Mouse (Mus musculus) A20 (cell line): ENCODE measurements around the gene Ttc28.

Source experiments
- DNase-seq: peaks from one replicate; pipeline ENCODE4 v3.0.0-alpha.2; 2011; ENCODE audit warnings: low read depth, low spot score

Ttc28 gene

DNA sequence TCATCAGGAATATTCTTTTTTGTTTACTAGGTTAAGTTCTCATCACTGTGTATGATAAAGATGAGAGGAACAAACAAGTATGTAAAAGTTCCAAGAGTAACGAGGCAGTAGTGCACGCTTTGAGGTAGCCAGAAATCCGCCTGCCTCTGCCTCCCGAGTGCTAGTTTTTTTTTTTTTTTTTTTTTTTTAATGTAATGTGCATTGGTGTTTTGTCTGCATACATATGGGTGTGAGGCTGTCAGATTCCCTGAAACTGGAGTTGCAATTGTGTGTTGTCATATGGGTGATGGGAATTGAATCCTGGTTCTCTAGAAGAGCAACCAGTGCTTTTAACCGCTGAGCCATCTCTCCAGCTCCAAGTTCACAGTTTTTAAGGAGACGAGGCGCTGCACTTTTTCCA lies 561 bp upstream of the Ttc28 start:
- no peak for DNase-seq

DNA sequence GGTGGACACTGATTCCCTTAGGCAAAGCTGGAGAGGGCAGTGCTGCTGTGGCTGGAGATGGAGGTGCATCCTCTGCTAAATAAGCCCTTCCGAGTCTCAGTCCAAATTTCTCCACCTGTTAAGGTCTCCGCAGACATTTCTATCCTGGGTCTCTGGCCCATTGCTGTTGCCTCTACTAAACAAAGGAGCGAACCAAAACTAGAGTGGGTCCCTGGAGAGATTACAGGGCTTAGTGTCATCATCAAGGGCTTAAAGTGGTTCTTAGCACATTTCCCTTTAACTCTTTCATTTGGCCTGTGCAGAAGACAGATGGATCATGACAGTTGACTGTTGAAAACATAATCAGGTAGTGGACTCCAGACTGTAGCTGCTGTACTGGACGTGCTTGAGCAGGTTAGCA lies 9.0 kb downstream of the Ttc28 start:
- DNase-seq: no peak

DNA sequence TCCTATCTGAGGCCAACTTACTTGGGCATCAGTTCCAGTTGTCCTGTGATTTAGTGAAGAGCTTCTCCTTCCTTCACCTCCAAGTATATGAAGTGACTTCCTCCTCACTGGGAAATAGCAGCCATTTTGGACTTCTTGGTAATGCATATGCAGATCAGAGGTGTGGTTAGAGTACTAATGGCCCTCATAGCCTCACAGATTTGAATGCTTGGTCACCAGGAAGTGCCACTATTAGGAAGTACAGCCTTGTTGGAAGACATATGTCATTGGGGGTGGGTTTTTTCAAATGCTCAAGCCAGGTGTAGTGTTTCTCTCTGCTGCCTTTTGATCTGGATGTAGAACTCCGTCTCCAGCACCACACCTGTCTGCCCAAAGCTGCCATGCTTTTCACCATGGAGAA lies 10.3 kb downstream of the Ttc28 start:
- DNase-seq: no peak

DNA sequence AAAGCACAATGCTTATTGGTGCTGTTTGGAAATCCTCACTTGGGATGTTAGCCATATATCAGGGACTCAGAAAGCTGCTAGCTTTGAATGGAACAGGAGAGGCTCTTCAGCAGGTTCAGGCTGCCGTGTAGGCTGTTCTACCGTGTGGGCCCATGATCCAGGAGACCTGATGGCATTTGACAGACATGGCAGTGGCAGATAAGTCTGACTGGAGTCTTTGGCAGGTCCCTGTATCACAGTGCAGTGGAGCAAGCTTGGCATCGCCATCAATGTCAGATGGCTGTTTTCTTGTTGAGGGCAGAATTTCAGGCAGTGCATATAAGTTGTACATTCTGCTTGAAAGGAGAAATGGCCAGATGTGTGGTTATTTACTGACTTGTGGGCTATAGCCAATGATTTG lies 11.0 kb downstream of the Ttc28 start:
- DNase-seq: no peak

DNA sequence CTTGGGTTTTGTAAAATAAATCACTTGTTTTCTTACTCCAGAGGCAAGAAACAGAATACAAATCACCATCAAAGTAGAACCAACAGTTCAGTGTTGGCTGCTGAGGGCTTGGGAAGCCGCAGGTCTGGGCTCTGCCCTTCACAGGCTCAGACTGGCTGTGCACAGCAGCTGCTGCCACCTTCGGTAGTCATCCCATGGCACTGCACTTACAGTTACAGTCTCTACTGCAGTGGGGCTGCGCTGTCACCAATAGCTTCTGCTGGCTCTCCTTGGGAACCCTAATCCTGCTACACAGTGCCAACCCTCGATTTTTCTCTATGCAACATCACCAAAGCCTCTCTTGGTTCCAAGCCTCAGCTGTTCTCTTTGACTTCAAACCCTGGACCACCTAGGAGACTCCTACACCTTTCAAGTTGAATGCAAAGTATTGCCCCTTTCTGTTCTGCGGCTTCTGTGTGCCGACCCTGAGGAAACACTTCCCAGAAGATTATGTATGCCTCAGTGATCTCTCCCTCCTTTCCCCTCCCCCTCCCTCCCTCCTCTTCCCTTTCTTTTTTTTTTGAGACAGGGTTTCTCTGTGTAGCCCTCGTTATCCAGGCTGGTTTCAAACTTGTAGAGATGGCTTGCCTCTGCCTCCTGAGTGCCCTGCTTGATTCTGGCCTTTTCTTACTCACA lies 17.6 kb downstream of the Ttc28 start:
- DNase-seq: no peak

DNA sequence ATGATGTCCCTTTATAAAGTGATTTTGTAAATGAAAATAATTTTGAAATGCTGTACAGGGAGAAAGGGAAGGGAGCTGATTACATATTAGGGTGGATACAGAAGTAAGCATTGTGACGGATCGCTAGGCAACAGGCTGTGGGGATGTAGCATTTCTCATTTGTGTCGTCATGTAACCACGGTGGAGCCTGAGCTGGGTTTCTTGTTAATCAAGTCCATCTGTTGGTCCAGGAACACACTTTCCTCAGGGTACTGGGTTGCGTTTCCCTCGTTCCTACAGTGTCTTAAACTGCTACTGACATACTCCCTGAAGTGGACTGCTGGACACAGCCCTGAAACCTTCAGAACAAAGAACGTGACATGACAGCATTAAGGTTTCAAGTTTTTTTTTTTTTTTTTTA lies 18.6 kb downstream of the Ttc28 start:
- no peak for DNase-seq

DNA sequence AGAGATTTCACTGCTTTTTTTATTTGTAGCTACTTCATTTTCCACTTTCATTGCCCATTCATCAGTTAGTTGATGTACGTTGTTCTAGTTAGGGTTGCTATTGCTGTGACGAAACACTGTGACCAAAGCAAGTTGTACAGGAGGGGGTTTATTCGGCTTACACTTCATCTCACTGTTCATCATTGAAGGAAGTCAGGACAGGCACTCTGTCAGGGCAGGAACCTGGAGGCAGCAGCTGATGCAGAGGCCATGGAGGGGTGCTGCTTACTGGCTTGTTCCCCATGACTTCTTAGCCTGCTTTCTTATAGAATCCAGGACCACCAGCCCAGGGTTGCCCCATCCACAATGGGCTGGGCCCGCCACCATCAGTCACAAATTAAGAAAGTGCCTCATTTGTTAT lies 19.2 kb downstream of the Ttc28 start:
- DNase-seq: no peak

DNA sequence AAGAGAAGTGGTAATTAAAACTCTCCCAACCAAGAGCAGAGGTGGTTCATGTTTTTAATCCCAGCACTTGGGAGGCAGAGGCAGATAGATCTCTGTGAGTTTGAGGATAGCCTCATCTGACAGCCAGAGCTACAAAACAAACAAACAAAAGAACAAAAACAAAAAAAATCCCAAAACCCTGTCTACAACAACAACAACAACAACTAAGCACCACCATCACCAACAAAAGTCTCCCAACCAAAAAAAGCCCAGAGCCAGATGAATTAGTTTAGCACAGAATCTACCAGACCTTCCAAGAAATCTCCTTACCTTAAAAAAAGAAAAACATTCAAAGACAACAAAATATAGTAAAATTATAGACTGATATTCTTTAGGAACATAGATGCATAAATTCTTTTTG lies 20.7 kb downstream of the Ttc28 start:
- DNase-seq: no peak

DNA sequence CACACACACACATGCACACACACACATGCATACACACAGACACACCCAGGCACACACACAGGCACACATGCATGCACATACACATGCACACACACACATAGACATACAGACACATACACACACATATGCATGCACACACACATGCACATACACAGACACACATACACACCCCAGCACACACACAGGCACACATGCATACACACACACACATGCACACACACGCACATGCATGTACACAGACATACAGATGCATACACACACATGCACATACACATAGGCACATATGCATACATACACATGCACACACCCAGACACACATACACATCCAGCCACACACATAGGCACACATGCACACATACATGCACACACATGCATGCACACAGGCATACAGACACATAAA lies 27.1 kb downstream of the Ttc28 start:
- DNase-seq: no peak

DNA sequence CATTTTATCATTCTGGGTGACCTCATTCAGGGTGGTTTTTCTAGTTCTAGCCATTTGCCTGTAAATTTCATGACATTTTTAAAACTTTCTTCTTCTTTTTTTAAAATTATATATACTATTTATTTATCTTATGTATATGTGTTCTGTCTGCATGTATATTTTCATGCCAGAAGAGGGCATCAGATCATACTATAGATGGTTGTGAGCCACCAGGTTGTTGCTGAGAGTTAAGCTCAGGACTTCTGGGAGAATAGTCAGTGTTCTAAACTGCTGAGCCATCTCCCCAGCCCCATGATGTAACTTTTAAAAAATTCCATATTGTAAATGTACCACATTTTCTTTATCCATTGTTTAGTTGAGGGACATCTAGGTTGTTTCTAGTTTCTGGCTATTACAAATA lies 29.3 kb downstream of the Ttc28 start:
- no peak for DNase-seq

DNA sequence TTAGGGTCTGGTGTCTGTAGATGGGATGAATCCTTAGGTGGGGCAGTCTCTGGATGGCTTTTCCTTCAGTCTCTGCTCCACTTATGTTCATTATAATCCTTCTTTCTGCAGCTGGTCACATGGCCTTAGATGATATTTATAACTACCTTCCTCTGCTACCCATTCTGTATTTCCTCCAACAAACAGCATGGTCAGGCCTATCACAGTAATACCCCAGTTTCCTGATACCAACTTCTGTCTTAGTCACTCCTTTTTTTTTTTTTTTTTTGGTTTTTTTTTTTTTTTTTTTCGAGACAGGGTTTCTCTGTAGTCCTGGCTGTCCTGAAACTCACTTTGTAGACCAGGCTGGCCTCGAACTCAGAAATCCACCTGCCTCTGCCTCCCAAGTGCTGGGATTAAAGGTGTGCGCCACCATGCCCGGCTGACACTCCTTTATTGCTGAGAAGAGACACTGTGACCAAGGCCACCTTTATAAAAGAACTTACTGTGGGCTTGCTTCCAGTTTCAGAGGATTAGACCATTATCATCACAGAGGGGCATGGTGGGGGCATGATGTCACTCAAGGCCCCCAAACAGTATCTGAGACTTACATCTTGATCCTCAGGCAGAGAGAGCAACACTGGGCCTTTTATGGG lies 30.5 kb downstream of the Ttc28 start:
- DNase-seq: no peak

DNA sequence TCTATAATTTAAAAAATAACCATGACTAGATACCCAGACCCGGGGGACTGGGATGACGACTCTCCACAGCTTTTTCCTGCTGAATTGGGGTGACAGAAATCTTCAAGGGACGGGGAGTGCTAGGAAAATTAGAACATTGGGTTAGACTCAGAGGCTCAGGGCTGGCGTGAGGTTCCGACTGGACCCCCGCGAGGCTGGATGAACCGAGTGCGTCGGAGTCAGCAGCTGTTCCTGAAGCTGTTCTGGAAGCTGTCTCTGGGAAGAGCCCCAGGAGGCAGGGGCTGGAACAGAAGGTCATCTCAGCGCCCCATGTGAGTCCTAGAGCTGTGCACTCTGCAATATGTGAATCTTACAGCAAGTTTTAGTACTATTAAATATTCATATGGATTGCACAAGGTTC lies 35.3 kb downstream of the Ttc28 start:
- no peak for DNase-seq

DNA sequence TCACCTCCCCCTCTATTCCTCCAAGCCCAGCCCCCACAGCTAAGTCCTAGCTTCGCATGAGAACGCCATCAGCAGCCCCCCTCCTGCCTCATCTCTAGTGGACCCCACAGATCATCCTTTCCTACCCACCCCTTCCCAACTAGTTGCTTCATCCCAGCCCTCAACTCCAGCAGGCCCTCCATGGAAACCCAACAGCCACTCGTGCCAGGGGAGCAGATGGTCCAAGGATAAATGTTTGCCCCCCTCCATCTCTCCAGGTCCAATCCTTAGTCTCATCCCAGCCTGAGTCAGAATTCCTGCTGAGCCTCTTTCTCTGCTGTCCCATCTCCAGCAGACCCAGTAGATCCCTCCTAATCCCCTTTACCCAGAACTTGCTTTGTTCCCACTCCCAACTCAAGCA lies 36.6 kb downstream of the Ttc28 start:
- DNase-seq: no peak

DNA sequence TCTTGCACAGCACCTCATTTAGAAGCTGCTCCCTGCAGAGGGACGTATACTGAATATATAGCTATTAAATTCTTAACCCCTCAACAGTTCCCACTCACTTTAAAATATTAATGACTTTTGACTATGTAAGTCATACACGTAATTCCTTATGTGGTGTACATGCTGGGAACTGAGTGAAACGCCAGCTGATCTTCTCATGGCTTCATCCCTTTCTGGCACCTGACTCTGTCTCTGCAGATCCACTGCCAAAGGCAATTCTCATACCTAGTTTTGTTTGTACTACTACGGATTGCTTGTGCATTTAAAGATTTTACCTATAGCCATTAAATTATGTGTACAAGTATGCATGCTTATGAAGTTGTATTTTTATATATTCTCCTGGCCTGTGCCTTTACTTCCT lies 39.9 kb downstream of the Ttc28 start:
- DNase-seq: no peak

DNA sequence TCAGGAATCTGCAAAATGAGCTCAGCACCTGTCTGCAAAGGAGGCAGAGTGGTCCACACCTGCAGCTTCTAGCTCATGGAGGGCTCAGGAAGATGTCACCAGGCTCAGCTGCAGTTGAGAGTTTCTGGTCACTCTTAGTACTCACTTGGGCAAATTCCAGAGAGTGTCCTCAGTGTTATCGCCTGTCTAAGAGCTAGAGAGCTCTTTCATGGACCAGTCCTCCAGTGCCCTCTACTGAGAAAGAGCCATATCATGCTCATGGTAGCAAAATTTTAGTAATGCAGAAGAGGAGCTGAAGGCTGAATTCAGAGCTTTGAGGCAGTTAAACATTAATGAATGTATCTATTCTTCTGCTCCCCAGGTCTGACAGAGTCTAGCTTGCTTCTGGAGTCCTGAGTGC lies 43.7 kb downstream of the Ttc28 start:
- DNase-seq: no peak

DNA sequence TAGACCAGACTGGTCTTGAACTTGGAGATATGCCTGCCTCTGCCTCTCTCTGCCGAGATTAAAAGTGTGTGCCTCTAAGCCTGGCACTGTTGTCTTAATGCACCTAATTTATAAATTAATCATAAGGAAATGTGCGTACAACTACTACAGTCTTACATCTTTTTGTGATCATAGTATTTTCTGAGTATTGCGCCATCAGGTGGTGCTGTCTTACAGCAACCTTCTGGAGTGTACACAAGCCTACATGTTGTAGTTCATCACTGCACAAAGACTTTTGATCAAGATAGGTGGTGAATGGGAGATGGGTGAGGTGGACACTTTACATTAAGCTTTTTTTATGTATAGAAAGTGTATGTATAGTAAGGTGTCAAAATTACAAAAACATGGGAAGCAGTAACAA lies 45.0 kb downstream of the Ttc28 start:
- no peak for DNase-seq

DNA sequence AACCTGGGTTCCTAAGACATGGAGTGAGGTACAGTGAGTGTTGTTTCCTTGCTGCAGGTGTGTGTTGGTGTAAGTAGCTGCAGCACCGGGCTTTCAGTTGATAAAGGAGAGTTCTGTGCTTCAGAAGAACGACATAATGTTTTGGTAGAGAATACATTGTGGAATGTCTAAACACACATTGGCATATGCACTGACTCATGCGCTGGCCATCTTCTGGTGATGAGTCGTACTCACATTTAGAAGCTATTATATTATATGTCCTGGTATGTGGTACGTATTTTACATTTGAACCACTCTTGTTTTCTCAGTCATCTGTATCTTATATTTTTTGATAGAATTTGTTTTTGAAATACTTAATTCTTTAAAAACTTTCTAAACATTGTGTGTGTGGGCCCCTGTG lies 46.2 kb downstream of the Ttc28 start:
- no peak for DNase-seq

DNA sequence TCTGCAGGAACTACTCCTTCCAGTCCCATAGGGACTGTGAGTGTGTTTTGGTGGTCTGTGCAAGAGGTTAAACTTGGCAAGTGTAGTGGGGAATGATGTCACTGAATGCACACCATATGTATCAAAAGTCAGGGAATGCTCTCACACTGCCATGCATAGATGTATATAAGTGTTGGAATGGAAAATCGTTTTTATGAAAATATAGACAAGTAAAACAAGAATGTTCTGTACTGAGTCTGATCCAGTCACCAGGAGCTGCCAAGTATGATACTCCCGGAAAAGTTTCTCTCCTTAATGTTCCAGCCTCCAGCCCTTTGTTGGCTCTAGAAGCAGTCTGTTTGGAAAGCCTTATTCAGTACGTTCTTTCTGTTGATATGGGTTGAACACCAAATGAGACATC lies 48.7 kb downstream of the Ttc28 start:
- no peak for DNase-seq

DNA sequence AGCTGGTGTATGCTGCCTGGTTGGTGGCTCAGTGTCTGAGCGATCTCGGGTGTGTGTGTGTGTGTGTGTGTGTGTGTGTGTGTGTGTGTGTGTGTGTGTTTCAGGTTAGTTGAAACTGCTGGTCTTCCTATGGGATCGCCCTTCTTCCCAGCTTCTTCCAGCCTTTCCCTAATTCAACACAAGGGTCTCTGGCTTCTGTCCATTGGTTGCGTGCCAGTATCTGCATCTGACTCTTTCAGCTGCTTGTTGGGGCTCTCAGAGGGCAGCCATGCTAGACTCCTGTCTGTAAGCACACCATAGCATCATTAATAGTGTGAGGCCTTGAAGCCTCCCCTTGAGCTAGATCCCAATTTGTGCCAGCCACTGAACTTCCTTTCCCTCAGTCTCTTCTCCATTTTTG lies 49.7 kb downstream of the Ttc28 start:
- no peak for DNase-seq

DNA sequence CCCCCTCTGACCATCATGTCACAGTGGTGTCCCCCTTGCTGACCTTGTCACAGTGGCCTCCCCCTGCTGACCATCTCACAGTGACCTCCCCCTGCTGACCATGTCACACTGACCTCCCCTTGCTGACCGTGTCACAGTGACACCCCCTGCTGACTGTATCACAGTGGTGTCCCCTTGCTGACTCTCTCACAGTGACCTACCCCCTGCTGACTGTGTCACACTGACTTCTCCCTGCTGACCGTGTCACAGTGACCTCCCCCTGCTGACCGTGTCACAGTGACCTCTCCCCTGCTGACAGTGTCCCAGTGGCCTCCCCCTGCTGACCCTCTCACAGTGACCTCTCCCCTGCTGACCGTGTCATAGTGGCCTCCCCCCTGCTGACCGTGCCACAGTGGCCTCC lies 57.0 kb downstream of the Ttc28 start:
- DNase-seq: no peak

DNA sequence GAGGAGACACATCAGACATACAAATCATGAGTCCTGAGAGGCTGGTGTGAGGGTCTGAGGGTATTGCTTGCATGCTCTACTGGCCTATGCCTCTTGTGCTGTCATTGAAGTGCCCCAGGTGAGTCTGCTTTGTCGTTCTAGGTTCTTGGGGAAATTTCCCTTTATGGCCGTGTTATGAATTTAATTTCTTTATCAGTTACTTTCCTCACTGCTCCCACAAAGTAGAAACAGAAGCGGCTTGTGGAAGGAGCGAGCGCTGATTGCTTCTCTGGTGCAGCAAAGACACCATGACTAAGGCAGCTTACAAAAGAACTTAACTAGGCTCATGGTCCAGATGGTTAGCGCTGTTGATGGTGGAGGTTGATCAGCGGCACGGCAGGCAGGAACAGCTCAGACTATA lies 64.7 kb downstream of the Ttc28 start:
- no peak for DNase-seq

DNA sequence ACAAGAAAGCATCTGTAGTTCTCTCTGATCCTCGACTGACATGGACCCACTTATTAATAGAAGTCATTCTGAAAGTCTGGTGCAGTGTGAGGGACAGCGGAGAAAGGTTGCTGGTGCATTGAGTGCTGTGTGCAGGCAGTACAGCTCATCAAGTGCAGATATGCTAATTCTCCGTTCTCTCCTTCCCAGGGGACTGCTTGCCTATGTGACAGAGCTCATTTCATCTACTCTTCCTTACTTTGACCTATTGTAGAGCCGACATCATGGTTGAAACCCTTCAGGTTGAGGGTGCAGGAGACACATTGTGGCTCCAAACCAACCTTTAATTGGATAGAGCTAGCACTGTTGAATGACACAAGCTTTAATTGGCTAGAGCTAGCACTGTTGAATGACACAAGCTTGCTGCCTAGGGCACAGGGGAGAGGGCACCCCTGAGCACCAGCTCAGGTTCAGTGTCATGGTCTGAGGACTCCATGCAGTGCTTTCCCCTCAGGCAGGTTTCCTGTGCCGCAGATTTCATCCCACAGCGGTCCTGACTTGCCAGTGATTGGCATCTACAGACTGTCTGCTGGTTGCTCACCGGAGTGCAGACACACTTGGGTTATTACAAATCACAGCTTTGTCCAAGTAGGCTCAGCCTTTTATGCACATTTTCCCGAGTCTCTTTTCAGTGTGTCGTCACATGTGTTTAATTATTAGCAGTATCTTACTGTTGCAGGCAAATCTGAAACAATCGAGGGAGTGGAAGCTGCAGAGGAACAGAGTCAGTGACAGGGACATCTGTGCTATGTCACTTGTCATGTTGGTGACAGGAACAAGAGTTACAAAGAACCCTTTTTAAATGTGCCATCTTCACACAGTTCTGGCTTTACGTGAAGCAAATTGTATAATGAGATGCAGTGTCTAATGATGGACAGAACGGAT lies 69.1 kb downstream of the Ttc28 start:
- DNase-seq: no peak

DNA sequence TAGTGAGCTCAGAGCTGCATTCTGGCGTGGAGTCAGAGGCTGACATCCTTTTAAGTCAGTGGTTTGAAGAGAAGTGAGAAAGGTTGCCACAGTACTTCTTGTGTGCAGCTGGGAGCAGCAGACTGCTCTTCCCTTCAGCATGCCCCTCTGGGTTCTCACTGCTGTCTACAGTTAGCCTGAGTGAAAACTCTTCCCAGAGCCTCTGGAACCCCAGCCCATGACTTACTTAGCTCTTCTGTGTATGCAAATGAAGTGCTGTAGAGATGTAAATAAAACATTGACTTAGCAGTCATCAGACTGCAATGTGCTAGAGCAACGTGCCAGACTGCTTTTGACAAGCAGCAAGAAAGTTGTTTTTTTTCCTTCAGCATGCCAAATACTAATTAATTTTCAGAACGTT lies 70.2 kb downstream of the Ttc28 start:
- DNase-seq: peak; percentile 34
